Mouse (Mus musculus): ENCODE measurements around the gene Ccdc138. TPM values are rescaled to one million over a fixed set of nuclear protein-coding genes. Genes with fewer than 3 reads are reported as not detected.

The Ccdc138 gene
- polyA plus RNA-seq, 1 experiment from 2014 or later, result 9.3 TPM

GRCm38 (mm10) chr10:58560521-58560920, 62.8 kb downstream of the Ccdc138 start:
- DNase-seq (ENCODE audit: low spot score), result no peak

GRCm38 (mm10) chr10:58585427-58586223, 87.9 kb downstream of the Ccdc138 start:
- no peak for DNase-seq (ENCODE audit: low spot score)

- no peak for DNase-seq (ENCODE audit: low spot score)
Measured at GRCm38 (mm10) chr10:58594486-58594885, 96.7 kb downstream of the Ccdc138 start.

- DNase-seq (ENCODE audit: low spot score), result no peak
Measured at GRCm38 (mm10) chr10:58595197-58595596, 97.4 kb downstream of the Ccdc138 start.

GRCm38 (mm10) chr10:58595821-58596220, 98.1 kb downstream of the Ccdc138 start:
- no peak for DNase-seq (ENCODE audit: low spot score)

GRCm38 (mm10) chr10:58600151-58600550, 102.4 kb downstream of the Ccdc138 start:
- DNase-seq (ENCODE audit: low spot score), result no peak

- no peak for DNase-seq (ENCODE audit: low spot score)
Measured at GRCm38 (mm10) chr10:58600983-58601382, 103.2 kb downstream of the Ccdc138 start.

GRCm38 (mm10) chr10:58601431-58601901, 103.7 kb downstream of the Ccdc138 start:
- DNase-seq (ENCODE audit: low spot score), result no peak

- no peak for DNase-seq (ENCODE audit: low spot score)
Measured at GRCm38 (mm10) chr10:58601946-58602345, 104.2 kb downstream of the Ccdc138 start.

- no peak for DNase-seq (ENCODE audit: low spot score)
Measured at GRCm38 (mm10) chr10:58604779-58605178, 107.0 kb downstream of the Ccdc138 start.

- no peak for DNase-seq (ENCODE audit: low spot score)
Measured at GRCm38 (mm10) chr10:58606356-58606755, 108.6 kb downstream of the Ccdc138 start.

GRCm38 (mm10) chr10:58608858-58609257, 111.1 kb downstream of the Ccdc138 start:
- DNase-seq (ENCODE audit: low spot score), result no peak

GRCm38 (mm10) chr10:58610484-58611261, 112.9 kb downstream of the Ccdc138 start:
- no peak for DNase-seq (ENCODE audit: low spot score)

GRCm38 (mm10) chr10:58614601-58615000, 116.9 kb downstream of the Ccdc138 start:
- no peak for DNase-seq (ENCODE audit: low spot score)

- DNase-seq (ENCODE audit: low spot score), result no peak
Measured at GRCm38 (mm10) chr10:58616565-58616964, 118.8 kb downstream of the Ccdc138 start.

- no peak for DNase-seq (ENCODE audit: low spot score)
Measured at GRCm38 (mm10) chr10:58618501-58619216, 120.9 kb downstream of the Ccdc138 start.

- no peak for DNase-seq (ENCODE audit: low spot score)
Measured at GRCm38 (mm10) chr10:58619266-58619665, 121.5 kb downstream of the Ccdc138 start.

- DNase-seq (ENCODE audit: low spot score), result no peak
Measured at GRCm38 (mm10) chr10:58624848-58625711, 127.3 kb downstream of the Ccdc138 start.

Data from thymus, postnatal 0 days (tissue).